Mouse (Mus musculus) c-Kit-positive CD71-positive TER-119-negative erythroid progenitor cells, embryonic 14.5 days (primary cell): Measurements from ENCODE around the gene 4930519G04Rik.
"Not testable (repeated sequence)": the region's sequence is repeated elsewhere in the genome, so short reads cannot be mapped to it uniquely, and the experiment has no call there.

Experiments
- DNase-seq: peaks from one replicate; pipeline ENCODE4 v3.0.0-alpha.2; 2013; ENCODE audit warnings: low read depth

The 4930519G04Rik gene

DNA sequence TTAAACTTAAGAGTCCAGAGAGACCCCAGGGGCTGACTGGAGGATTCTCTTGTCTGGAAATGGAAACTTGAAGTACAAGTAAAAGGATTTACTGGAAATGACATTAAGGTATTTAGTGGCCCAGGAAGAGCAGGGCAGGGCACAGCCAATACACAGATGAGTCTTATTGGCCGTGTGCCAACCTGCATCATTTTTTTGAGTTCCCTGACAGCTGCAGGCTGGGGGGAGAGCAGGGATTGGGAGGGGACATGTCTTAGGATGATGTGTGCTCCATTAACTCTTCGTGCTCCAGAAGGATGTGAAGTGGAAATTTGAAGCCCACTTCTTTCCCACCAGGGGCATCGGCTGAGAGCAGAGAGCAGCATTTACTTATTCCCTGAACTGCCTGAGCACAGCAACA lies 11.3 kb upstream of the 4930519G04Rik start:
- not testable (repeated sequence) for DNase-seq

GRCm38 (mm10) chr5:114842674-114843073 lies 10.8 kb upstream of the 4930519G04Rik start:
- DNase-seq = no peak

- DNase-seq = not testable (repeated sequence)
Observed at GRCm38 (mm10) chr5:114844371-114844770, 9.1 kb upstream of the 4930519G04Rik start.

DNA sequence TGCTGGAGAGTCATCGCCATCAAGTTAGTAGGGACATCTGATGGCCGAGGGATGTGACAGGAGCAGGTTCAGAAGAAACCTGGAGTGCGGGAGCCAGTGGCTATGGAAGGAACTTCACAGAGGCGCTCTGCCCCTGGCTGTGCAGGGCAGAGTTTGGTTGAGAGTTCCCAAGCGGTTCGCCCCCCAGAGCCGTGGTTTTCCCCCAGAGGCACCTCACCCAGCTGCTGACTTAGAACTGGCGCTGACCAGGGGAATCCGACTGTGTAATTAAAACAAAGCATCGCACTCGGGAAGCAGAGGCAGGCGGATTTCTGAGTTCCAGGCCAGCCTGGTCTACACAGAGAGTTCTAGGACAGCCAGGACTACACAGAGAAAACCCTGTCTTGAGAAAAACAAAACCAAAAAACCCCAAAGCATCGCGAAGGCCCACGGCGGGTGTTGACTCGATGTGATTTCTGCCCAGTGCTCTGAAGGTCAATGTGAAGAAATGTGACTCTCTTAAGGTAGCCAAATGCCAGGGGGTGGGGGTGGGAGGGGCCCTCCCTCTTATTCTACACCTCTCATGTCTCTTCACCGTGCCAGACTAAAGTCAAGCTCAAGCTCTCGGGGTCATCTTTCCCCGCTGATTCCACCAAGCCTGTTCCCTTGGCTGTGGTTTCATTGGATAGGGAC lies 1.8 kb upstream of the 4930519G04Rik start:
- no peak for DNase-seq

DNA sequence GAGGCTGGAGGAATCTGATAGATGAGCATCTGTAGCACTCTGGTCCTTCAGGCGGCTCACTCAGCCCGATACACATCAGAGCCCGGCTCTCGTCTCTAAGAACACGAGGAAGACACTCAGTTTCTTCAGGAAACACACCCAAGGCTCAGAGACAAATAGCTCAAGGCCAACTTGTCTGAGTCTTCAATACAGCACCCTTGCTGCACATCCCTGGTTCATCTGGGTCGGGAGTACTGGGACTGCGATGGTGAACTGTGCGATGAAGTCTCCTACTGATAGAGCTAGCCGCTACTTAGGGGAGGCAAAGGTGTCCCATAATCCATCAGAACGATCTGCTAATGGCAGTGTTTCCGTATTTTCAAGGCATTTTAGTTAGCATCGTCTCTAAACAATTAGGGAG lies 5.1 kb downstream of the 4930519G04Rik start, which contains the start of gene Gm9936:
Gene Gm9936, minus strand, starts transcription at position 101 of the 400 bp plus-strand sequence.
- no peak for DNase-seq

GRCm38 (mm10) chr5:114859253-114859652 lies 5.8 kb downstream of the 4930519G04Rik start:
- DNase-seq = peak; percentile 51

- DNase-seq = no peak
Observed at GRCm38 (mm10) chr5:114861730-114862129, 8.3 kb downstream of the 4930519G04Rik start.

- no peak for DNase-seq
Observed at GRCm38 (mm10) chr5:114864813-114865212, 11.3 kb downstream of the 4930519G04Rik start.

GRCm38 (mm10) chr5:114865279-114865678 lies 11.8 kb downstream of the 4930519G04Rik start:
- DNase-seq = no peak

DNA sequence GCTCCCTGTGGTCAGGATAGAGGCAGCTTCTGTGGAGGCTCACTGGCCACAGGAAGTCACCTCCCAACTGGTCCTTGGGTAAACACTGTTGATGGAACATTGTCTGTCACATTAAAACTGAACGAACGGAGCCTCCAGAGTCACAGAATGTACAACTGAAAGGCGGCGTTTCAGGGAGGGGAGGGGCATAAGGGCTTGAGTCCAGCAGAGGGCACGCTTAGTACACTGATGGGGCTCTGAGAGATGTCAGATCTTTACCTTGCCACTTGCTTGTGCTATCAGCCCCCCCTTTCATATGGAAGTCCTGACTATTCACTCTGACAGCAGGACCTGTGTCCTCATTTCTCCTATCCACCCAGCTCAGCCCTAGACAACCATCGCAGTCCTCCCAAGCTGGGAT lies 22.4 kb downstream of the 4930519G04Rik start:
- DNase-seq = no peak

- no peak for DNase-seq
Observed at GRCm38 (mm10) chr5:114876331-114876730, 22.9 kb downstream of the 4930519G04Rik start.

- DNase-seq = no peak
Observed at GRCm38 (mm10) chr5:114877487-114877886, 24.0 kb downstream of the 4930519G04Rik start.

GRCm38 (mm10) chr5:114879399-114879798 lies 25.9 kb downstream of the 4930519G04Rik start:
- no peak for DNase-seq

- DNase-seq = not testable (repeated sequence)
Observed at GRCm38 (mm10) chr5:114882319-114882718, 28.9 kb downstream of the 4930519G04Rik start.

DNA sequence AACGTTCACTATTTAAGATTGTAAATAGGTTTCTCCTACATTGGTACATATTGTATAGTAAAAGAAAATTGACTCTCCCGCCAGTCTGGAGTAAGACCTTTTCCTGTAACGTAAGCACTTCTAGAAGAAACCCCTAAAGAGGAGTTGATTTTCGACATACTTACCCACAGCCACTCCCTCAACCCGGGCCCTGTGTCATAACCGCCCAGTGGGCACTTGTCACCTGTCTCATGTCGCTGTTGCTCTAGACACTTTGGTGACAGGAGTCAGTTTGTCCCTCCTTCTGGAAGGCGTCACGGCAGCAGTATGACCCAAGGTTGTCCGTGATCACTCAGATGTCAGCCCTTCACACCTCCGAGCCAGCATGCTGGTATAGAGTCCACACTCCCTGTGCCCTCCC lies 29.6 kb downstream of the 4930519G04Rik start:
- DNase-seq = no peak

GRCm38 (mm10) chr5:114886801-114887200 lies 33.3 kb downstream of the 4930519G04Rik start:
- DNase-seq = no peak

DNA sequence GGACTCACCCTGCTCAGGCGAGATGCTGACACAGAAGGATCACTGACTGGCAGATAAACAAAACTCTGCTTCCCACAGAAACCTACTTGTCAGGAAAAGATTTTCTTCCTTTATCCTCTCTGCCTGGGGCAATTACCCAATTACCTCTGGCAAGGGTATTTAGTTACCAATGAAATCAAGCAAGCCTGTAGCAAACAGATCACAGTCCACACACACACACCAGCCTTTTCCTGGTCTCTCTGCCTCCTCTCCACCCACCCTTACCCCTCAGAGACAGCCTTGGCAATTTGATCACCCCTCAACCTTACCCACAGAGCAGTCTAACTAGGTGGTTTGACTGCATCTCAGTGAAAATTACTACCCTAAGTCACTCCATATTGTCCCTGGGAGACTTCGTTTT lies 35.5 kb downstream of the 4930519G04Rik start:
- DNase-seq = no peak

- DNase-seq = no peak
Observed at GRCm38 (mm10) chr5:114895542-114895941, 42.1 kb downstream of the 4930519G04Rik start.

DNA sequence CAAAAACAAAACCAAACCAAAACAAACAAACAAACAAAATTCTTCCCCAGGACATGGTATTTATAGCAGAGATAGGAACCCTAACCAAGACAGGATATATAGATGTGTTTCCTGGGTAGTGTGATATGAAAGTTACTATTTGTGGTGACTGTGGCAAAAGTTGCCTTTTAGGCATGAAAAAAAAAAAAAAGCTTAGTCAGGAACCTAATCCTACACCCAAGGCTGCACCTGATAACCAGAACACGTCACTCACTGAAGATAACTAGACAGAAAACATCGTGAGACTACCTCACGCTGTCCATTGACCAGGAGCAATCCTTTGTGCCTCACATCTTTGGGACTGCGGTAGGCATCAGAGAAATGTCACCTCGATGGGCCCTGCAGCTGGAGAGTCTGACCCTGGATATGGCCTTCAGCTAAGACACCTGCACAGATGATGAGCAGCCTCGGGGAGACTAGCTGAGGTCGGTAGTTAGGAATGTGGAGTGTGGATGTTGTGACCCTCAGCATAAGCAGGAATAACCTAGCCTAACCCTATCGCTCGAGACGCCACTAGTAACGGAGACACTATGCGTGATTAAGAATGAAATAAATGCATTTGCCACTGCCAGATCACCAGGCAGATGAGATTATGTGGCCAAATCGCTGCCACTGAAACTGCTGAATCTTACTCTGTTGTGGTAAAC lies 43.4 kb downstream of the 4930519G04Rik start, which contains the start of gene Oasl2:
Gene Oasl2, plus strand, starts transcription at position 249 of the 686 bp plus-strand sequence.
- DNase-seq = peak; percentile 13

GRCm38 (mm10) chr5:114897374-114897793 lies 43.9 kb downstream of the 4930519G04Rik start:
- no peak for DNase-seq

- DNase-seq = no peak
Observed at GRCm38 (mm10) chr5:114898857-114899256, 45.4 kb downstream of the 4930519G04Rik start.

DNA sequence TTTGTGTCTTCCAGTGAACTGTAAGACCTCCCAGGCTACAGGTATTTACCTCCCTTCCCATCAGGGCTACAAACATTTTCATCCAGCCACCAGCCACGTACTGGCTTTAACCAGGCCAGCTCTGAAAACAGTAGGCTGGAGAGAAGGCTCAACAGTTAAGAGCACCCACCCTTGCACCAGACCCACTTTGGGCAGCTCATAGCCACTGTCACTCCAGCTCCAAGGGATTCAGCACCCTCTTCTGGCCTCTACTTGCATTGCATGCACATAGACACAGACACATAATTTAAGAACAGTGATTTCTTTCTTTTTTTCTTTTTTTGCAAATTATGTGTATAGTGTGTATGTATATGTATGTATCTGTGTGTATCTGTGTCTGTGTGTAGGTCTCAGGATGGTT lies 48.9 kb downstream of the 4930519G04Rik start:
- DNase-seq = no peak

- no peak for DNase-seq
Observed at GRCm38 (mm10) chr5:114908598-114909305, 55.3 kb downstream of the 4930519G04Rik start.
